Mouse (Mus musculus) small intestine, adult 2 months (tissue): Measurements from ENCODE around the gene Dennd1a.

ENCODE experiments used
- CTCF ChIP-seq: fragments of 200-500 bp; IDR thresholded peaks from 2 replicates; pipeline ENCODE4 v1.5.1; 2012; ENCODE audit warnings: low read depth, mild to moderate bottlenecking, control low read depth, inconsistent platforms, low read length, moderate library complexity, mixed read lengths; ENCODE audit not compliant: insufficient replicate concordance, insufficient read length; ENCODE audit errors: extremely low read depth
- POLR2A ChIP-seq: fragments of 200-500 bp; IDR thresholded peaks from 2 replicates; pipeline ENCODE4 v1.6.1; 2012; ENCODE audit warnings: low read depth, mild to moderate bottlenecking, control low read depth, inconsistent platforms, low read length, moderate library complexity

DNA sequence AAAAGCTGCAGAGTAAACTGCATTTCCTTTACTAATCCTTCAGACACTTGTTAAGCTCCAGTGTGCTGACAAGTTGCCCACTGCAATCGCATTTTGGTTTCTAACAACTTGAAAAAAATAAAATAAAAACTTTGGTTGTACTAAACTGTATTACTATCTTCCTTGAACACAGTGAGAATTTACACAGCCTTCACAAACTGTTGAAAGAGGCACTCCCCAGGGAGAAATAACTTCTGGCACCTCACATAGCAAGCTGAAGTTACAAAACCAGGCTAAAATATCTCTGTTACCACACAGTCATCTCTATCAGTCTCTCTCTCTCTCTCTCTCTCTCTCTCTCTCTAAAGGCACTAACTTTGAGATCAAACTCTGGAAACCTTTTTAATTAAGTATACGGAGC is 63.4 kb downstream of the Dennd1a start:
- TF ChIP-seq POLR2A: no peak
- no peak for TF ChIP-seq CTCF
